Comparison of ENCODE assay signal across 10 mouse cellular contexts in genomic region chr9:32607218-32607617, GRCm38 (mm10). TPM values are rescaled to one million over a fixed set of nuclear protein-coding genes. Genes with fewer than 3 reads are reported as not detected.
DNase-seq lines count a peak whose midpoint lies in the region; ATAC-seq lines count a peak whose summit lies in the region.
"Had no signal": no experiment of that assay in that cellular context is flagged by ENCODE, and none has a peak within 500 bp of the region (broad histone marks: within the 10 kb centered on the region; RNA-seq: fewer than 3 reads in every experiment).

No protein-coding gene starts in this region.

- no peak overlapping the region for H3K9ac ChIP-seq in midbrain, embryonic 13.5 days (replicated peaks)
- no peak overlapping the region for H3K9ac ChIP-seq in midbrain, embryonic 14.5 days (replicated peaks; ENCODE audit: low read length)
- no peak overlapping the region for H3K9ac ChIP-seq in hindbrain, embryonic 16.5 days (ENCODE audit: low read depth, low read length)

- no peak overlapping the region for H3K4me2 ChIP-seq in midbrain, embryonic 13.5 days (replicated peaks)
- no peak overlapping the region for H3K4me2 ChIP-seq in midbrain, embryonic 14.5 days (ENCODE audit: low read length)
- H3K4me2 ChIP-seq in hindbrain, embryonic 16.5 days (ENCODE audit: low read length) = no peak overlapping the region

- H3K4me3 ChIP-seq in midbrain, embryonic 13.5 days (replicated peaks) = no peak overlapping the region
- H3K4me3 ChIP-seq in midbrain, embryonic 14.5 days (replicated peaks; ENCODE audit: low read depth, low read length) = no peak overlapping the region
- H3K4me3 ChIP-seq in hindbrain, embryonic 16.5 days (ENCODE audit: low read length) = no peak overlapping the region
- H3K4me3 ChIP-seq: gastrocnemius, adult 2 months had no signal

- 0 out of 2 replicates have a peak, but pooled peaks have one; percentile 40 for ATAC-seq in midbrain, embryonic 13.5 days
- ATAC-seq in midbrain, embryonic 14.5 days (ENCODE audit: low FRiP score, low TSS enrichment) = no peak
- peak; percentile 50; the same call in 1 of the 2 replicates for ATAC-seq in hindbrain, embryonic 16.5 days
- ATAC-seq in megakaryocyte-erythroid progenitor cell, adult 5-6 weeks (replicated peaks; ENCODE audit: low FRiP score, low TSS enrichment, poor library complexity, severe bottlenecking) = peak; percentile 96

- DNase-seq in heart, adult 11 months = peak; percentile 75
- DNase-seq in heart, postnatal 10 days = no peak
- DNase-seq in midbrain, embryonic 14.5 days = no peak
- DNase-seq in right cerebral cortex, adult 18-20 months = no peak
- DNase-seq in spleen, adult 18-20 months = no peak
- DNase-seq: gastrocnemius, adult 2 months; kidney, postnatal 25 days had no signal

- H3K4me1 ChIP-seq in midbrain, embryonic 13.5 days (replicated peaks) = no peaks in the 10 kb centered on the region
- H3K4me1 ChIP-seq in midbrain, embryonic 14.5 days (ENCODE audit: control insufficient read depth, insufficient read depth, low read length) = no peaks in the 10 kb centered on the region
- no peaks in the 10 kb centered on the region for H3K4me1 ChIP-seq in hindbrain, embryonic 16.5 days (ENCODE audit: control insufficient read depth, insufficient read depth, low read depth, low read length)

- H3K27ac ChIP-seq in midbrain, embryonic 13.5 days = no peak overlapping the region
- H3K27ac ChIP-seq in midbrain, embryonic 14.5 days (replicated peaks; ENCODE audit: low read depth, low read length) = no peak overlapping the region
- H3K27ac ChIP-seq in hindbrain, embryonic 16.5 days (ENCODE audit: low read depth, low read length) = no peak overlapping the region
- H3K27ac ChIP-seq: gastrocnemius, adult 2 months had no signal

- no peaks in the 10 kb centered on the region for H3K9me3 ChIP-seq in midbrain, embryonic 13.5 days
- H3K9me3 ChIP-seq in midbrain, embryonic 14.5 days (ENCODE audit: control insufficient read depth, low read length) = no peaks in the 10 kb centered on the region
- no peaks in the 10 kb centered on the region for H3K9me3 ChIP-seq in hindbrain, embryonic 16.5 days (ENCODE audit: control insufficient read depth, low read length)

- intact Hi-C loops in heart, postnatal 10 days (cut with DNase I) = no loop called here

- WGBS in midbrain, embryonic 13.5 days = 31% methylated on average over 7 of the region's 7 CpGs
- WGBS in midbrain, embryonic 14.5 days = 29% methylated on average over 7 of the region's 7 CpGs
- 33% methylated on average over 7 of the region's 7 CpGs for WGBS in hindbrain, embryonic 16.5 days

- H3K36me3 ChIP-seq in midbrain, embryonic 13.5 days = no peaks in the 10 kb centered on the region
- H3K36me3 ChIP-seq in midbrain, embryonic 14.5 days (ENCODE audit: control insufficient read depth, insufficient read depth, low read length) = no peaks in the 10 kb centered on the region
- H3K36me3 ChIP-seq in hindbrain, embryonic 16.5 days (ENCODE audit: control insufficient read depth, insufficient read depth, low read length) = no peaks in the 10 kb centered on the region

- H3K27me3 ChIP-seq in midbrain, embryonic 13.5 days = peaks cover 47% of the 10 kb centered on the region
- peaks cover 10% of the 10 kb centered on the region; the same call in 1 of the 2 replicates for H3K27me3 ChIP-seq in midbrain, embryonic 14.5 days (ENCODE audit: control insufficient read depth, insufficient read depth, low read length)
- no peaks in the 10 kb centered on the region; the same call in 1 of the 2 replicates for H3K27me3 ChIP-seq in hindbrain, embryonic 16.5 days (replicated peaks; ENCODE audit: control insufficient read depth, insufficient read depth, low read length)

RNA-seq across cellular contexts. Expression of gene Ets1, which starts 28.8 kb away (rescaled TPM):
- total RNA-seq in heart, postnatal 10 days (2021) = 100 to 1,000 TPM; 119 to 154 TPM
- polyA plus RNA-seq in midbrain, embryonic 13.5 days (2015; fragmentation: Nextera tagmentation; extraction: Ambion mirVana) = 18.3 and 18.9 TPM in 2 replicates
- 8.3 and 19.6 TPM in 2 replicates for polyA plus RNA-seq in midbrain, embryonic 14.5 days (2014; fragmentation: Nextera tagmentation; extraction: Ambion mirVana)
- 15.6 and 22.5 TPM in 2 replicates for polyA plus RNA-seq in hindbrain, embryonic 16.5 days (2015; fragmentation: Nextera tagmentation; extraction: Ambion mirVana)
- 9.9 and 13.4 TPM in 2 replicates for total RNA-seq in megakaryocyte-erythroid progenitor cell, adult 5-6 weeks (2014; fragmentation: Nextera tagmentation)
- total RNA-seq in megakaryocyte-erythroid progenitor cell, adult 5-6 weeks (2017) = 3.2 and 11.0 TPM in 2 replicates
